Mouse (Mus musculus) urinary bladder, postnatal 14 days (tissue): ENCODE measurements at regions not wholly inside any gene's neighbourhood (a gene's known extent, or its start where the extent isn't known, plus 50 kb on each side); places are given as distances from the start of the nearest gene placed in this dataset.
A peak's percentile ranks its signal among the peaks of the same experiment; 100 is the strongest.

Experiments used
- DNase-seq: peaks from one replicate; pipeline ENCODE4 v3.0.0; 2021; ENCODE audit warnings: low spot score

- no peak for DNase-seq
Measured at GRCm38 (mm10) chr4:119018573-119018972, 57.2 kb downstream of the Lao1 start.

DNA sequence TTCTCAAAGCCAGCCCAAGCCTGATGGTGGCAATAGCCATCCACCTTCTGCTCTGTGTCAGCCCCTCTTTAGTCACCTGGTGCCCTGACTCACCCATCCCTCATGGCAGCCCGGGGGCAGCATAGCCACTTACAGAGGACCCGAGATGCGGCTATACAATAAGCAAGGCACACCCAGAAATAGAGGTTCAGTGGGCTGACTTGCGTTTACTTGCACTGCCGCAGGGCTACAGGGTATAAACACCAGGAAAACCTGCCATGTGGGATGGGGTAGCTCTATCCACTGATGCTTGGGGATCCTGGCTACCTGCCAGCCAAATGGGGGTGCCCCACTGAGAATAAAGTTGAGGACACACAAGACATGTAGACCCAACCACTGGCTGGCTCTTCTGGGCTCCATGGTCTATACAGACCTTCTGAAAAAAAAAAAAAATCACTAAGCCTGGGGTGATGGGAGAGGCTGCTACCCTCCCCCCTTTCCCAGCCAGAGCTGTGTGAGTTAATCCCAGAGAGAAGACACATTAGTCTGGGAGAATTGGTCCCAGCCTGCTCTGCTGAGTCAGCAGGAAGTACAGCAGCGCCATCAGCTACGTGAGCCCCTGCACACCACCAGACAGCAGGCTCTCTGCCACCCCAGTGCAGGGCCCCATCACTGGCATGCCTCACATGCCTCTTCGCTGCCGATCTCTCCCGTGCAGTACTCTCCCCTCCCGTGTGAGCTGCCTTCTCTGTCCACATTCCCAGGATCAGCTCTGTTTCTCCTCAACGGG is 57.8 kb downstream of the Lao1 start:
- no peak for DNase-seq

- no peak for DNase-seq
Measured at GRCm38 (mm10) chr4:119022338-119022737, 61.0 kb downstream of the Lao1 start.

DNA sequence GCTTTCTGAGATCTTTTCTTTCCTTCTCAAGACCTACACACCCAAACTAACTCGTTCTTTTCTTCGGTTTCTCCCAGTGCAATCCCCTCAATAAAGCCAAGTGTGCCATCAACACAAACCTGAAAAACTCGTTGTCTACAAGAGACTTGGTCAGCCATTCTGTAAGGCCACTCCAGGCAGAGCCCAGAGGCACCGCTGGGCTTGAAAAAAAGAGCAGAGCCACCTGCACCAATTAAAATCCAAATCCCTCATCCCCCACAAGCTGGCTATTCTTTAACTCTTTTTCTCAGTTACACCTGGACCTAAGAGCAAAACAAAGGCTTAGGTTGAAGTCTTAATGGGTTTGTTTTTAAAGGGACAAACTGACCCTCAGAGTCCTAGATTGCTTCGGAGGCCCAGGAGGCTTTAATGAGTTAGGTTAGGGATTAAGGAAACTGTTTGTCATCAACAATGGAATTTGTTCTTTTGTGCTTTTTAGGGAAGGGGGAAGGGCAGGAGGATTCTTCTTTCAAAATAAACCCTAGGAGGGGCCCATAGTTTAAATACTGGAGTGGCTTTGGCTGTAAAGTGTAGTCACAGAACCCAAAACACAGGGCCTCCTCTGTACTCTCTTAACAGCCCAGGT is 65.0 kb downstream of the Lao1 start:
- no peak for DNase-seq

- DNase-seq = no peak
Measured at GRCm38 (mm10) chr4:119028208-119028821, 66.9 kb downstream of the Lao1 start.

- no peak for DNase-seq
Measured at GRCm38 (mm10) chr4:119029091-119029490, 67.7 kb downstream of the Lao1 start.

DNA sequence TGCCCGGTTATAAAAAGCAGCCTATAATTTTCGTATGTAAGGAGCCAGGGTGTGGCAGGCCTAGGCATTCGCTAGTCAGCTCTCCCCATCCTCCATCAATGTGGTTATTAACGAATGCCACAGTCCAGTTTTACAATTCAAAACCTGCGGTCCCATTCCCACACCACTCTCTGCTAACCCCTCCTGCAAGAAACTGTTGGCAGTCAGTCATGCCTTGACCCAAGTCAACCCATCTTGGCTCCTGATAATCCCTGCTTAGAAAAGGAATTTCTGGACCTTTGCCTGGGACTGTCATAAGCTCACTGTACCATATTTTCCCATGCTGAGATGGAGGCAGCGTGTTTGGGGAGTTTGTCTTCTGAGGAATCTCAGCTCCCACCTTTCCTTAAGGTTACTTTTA is 68.4 kb downstream of the Lao1 start:
- DNase-seq = no peak

- no peak for DNase-seq
Measured at GRCm38 (mm10) chr4:119030865-119031264, 69.5 kb downstream of the Lao1 start.

DNA sequence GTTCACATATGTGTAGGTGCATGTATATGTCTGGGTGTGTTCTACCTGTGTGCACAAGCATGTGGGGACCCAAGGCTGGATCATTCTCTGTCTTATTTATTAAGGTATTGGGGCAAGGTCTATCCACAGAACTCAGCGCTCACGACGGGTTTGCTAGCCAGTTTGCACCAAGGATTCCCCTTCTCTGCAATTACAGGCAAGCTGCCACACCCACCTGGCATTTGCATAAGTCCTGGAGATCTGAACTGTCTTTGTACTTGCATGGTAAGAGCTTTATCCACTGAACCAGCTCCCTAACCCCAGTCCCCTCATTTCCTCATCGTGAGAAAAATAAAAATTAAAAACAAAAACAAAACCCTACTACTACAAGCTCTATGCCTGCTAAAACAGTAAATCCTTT is 71.6 kb downstream of the Lao1 start:
- DNase-seq = no peak

GRCm38 (mm10) chr4:119036582-119036981 is 71.9 kb upstream of the Slc2a1 start:
- no peak for DNase-seq

GRCm38 (mm10) chr4:119040041-119040440 is 68.5 kb upstream of the Slc2a1 start:
- no peak for DNase-seq

- no peak for DNase-seq
Measured at GRCm38 (mm10) chr4:119041616-119042015, 66.9 kb upstream of the Slc2a1 start.

DNA sequence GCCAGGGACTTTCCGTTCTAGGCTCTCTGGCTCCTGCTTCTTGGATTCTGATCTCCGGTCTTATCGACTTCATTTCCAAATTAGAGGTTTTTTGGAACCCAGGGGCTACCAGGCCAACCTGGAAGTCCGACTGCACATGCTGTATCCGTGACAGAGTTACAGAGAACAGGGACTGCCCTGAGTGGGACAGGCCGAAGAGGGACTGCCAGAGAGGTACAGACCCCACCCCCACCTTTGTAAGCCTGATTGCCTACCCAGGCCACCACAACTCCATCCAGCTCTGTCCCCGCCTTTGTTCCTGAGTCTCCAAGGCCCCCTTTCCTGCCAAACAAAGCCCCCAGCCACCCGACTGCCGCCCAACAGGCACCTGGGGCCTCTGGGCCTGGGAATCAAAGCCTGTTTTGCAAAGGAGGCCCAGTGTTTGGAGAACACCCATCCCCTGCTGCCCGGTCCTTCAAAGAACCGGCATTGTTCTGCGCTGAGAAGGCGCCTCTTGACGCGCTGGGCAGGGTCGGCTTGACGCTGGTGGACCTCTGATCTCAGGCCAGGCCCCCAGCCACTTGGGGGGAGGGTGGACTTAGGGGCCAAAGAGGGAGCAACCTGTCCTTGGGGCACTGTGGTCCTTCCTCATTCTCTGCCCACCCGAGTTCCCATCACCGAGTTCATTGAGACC is 64.4 kb upstream of the Slc2a1 start:
- no peak for DNase-seq

DNA sequence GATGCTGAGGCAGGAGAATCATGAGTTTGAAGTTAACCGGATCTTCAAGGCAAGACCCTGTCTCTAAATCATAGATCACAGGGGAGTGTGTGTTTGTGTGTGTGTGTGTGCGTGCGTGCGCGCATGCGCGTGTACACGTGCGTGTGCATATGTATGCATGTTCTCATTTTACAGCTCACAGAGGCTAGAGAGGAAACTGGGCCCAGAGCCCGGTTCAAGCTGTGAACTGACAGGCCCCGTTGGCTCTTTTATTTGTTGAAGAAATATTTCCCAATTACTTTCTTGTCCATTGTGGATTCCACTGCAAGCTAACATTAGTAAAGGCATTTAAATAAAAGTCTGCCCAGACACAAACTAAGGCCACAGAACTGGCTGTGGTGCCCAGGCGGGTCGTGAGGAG is 63.7 kb upstream of the Slc2a1 start:
- no peak for DNase-seq

DNA sequence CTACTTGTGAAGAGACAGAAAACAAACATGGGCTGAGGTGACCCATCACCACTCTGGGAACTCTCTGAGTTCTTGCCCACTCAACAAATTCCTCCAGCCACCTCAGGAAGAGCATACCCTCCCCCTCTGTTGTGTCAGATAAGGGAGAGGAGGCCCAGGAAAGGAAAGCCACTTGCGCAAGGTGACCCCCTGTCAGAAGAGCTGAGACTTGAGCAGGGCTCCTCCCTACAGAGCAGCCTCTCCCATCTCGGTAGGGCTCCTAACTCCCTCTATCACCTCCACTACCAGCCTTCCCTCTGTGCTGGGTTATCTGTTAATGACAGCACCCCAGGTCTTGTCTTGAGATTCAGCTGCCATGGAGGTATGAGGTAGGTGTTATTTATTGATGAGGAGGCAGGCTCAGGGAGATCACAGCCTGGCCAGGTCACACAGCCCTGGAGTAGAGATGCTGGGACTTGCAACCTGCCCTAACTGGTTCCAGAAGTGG is 57.6 kb upstream of the Slc2a1 start:
- DNase-seq = peak; percentile 41

- no peak for DNase-seq
Measured at GRCm38 (mm10) chr4:119052537-119052936, 56.0 kb upstream of the Slc2a1 start.

DNA sequence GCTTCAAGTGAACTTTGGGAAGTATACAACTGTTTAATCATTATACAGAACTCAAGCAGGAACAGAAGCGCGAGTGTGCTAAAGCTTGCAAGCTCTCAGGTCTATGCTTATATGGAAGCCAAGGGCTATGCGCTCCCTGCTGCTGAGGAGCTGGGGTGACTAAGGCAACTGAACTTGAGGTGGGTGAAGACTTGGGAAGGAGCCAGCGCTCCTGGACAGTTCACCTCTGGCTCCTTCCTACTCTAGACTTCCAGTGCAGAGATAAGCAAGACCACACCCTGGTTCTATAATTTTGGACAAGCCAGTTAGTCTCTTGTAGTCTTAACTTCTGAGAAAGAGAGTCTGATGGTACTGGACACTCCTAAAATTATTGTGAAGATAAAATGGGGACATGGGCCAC is 55.3 kb upstream of the Slc2a1 start:
- no peak for DNase-seq

DNA sequence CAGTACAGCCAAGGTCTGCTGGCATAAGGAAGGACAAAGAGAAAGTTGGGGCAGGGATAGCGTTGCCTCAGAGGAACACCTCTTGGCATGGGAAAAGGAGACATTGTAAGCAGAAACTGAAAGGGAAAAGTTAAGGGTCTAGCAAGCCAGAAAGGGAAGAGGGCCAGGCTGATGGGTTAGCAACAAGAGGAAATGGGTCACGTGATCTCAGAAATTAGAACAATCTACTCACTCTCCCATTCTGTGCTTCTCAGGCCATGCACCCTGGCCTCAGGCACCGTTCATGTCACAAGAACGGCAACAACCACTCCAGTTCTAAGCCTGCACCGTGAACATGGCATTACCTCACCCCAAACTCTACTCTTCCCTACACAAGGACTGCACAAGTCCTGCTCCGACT is 54.8 kb upstream of the Slc2a1 start:
- no peak for DNase-seq

DNA sequence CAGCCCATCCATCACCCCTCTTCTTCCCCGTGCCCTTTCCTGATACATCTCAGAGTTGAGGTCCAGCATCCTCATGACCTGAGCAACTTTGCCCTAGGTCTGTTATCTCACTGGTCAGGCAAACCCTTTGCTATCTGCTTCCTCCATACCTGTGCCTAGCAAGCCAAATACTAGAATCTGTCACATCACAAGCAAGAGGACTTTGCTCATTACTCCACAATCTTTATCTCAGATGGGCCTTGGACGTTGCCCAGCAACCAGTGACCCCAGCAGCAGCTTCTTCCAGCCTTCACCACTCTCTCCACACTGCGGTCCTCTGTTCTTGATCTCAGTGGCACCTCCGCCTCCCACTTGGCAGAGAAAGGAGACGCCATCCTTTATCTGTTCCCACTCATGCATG is 54.4 kb upstream of the Slc2a1 start:
- no peak for DNase-seq

- DNase-seq = peak; percentile 25
Measured at GRCm38 (mm10) chr4:119057191-119057590, 51.3 kb upstream of the Slc2a1 start.

GRCm38 (mm10) chr4:119057826-119058225 is 50.7 kb upstream of the Slc2a1 start:
- peak; percentile 44 for DNase-seq
